Mouse (Mus musculus) neural tube, embryonic 11.5 days (tissue): ENCODE results near the gene Sdc4. TPM values are rescaled to one million over a fixed set of nuclear protein-coding genes. Genes with fewer than 3 reads are reported as not detected.

Experiments
- ATAC-seq: fragments of 200-750 bp; cut with Nextera tagmentation; 2 replicates; pipeline ENCODE4 v1.8.0; 2017; ENCODE audit warnings: moderate number of reproducible peaks, mild to moderate bottlenecking, moderate TSS enrichment, moderate library complexity; ENCODE audit not compliant: insufficient read depth, low FRiP score, low TSS enrichment
- DNase-seq: peaks from one replicate; pipeline ENCODE4 v3.0.0-alpha.2; 2015; ENCODE audit warnings: low spot score
- H3K27ac ChIP-seq: fragments of 300-500 bp; sonication (generic); 2 replicates; pipeline ENCODE4 v1.5.1; 2014; ENCODE audit warnings: low read depth, mild to moderate bottlenecking, low read length
- H3K27me3 ChIP-seq: fragments of 300-500 bp; sonication (generic); 2 replicates; pipeline ENCODE4 v1.6.1; 2014; ENCODE audit warnings: mild to moderate bottlenecking, low read length, mixed read lengths; ENCODE audit not compliant: control insufficient read depth, insufficient read depth
- H3K36me3 ChIP-seq: fragments of 300-500 bp; sonication (generic); 2 replicates; pipeline ENCODE4 v1.6.1; 2014; ENCODE audit warnings: mild to moderate bottlenecking, low read length, moderate library complexity, mixed read lengths; ENCODE audit not compliant: control insufficient read depth, insufficient read depth
- H3K4me1 ChIP-seq: fragments of 300-500 bp; sonication (generic); 2 replicates; pipeline ENCODE4 v1.6.1; 2014; ENCODE audit warnings: low read length, mixed read lengths; ENCODE audit not compliant: control insufficient read depth, insufficient read depth
- H3K4me2 ChIP-seq: fragments of 300-500 bp; sonication (generic); 2 replicates; pipeline ENCODE4 v1.6.1; 2014; ENCODE audit warnings: low read depth, mild to moderate bottlenecking, moderate library complexity
- H3K4me3 ChIP-seq: fragments of 300-500 bp; sonication (generic); 2 replicates; pipeline ENCODE4 v1.5.1; 2014; ENCODE audit warnings: low read depth, low read length
- H3K9ac ChIP-seq: fragments of 300-500 bp; sonication (generic); 2 replicates; pipeline ENCODE4 v1.6.1; 2014; ENCODE audit warnings: mild to moderate bottlenecking, low read length
- H3K9me3 ChIP-seq: fragments of 300-500 bp; sonication (generic); 2 replicates; pipeline ENCODE4 v1.6.1; 2016; ENCODE audit warnings: low read length; ENCODE audit not compliant: control insufficient read depth
- WGBS: fragments of 180-500 bp; shearing (Covaris S2); extraction: QIAGEN DNeasy Blood & Tissue Kit; methylation state at CpG from one replicate; pipeline ENCODE4 v1.1.7; 2014; 5-methylcytosine and 5-hydroxymethylcytosine counted together
- polyA plus RNA-seq: library from polyadenylated mRNA; unstranded; fragments of >200 nt; fragmentation: Nextera tagmentation; extraction: Ambion mirVana; gene quantifications from 2 replicates; pipeline ENCODE4 v1.2.1, GENCODE M21; 2014

Gene Sdc4
- polyA plus RNA-seq, 1 experiment from 2014 or later: 11.5 TPM

DNA sequence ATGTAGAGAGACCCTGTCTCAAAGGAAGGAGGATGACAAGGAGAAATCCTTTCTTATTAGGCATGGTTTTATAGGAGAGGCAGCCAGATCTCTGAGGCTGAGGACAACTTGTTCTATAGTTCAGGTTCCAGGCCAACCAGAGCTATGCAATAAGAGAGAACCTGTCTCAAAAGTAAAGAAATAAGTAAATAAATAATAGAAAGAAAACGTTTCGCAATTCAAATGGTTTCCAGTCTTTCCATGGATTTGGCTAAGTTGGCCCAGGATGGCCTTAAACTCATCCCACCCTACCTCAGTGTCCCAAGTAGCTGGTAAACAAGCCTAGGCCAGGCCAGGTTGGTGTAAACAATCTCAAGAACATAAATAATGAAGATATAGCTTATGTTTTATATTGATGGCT lies 1.0 kb upstream of the Sdc4 start:
- Histone ChIP-seq H3K4me1 (peaks cover 6% of the 10 kb centered on the region; the same call in 1 of the 2 replicates), H3K9ac (no peak overlapping the region), H3K4me3 (no peak overlapping the region), H3K36me3 (no peaks in the 10 kb centered on the region), H3K4me2 (no peak overlapping the region), H3K27ac (no peak overlapping the region), H3K9me3 (no peaks in the 10 kb centered on the region), H3K27me3 (peaks cover 3% of the 10 kb centered on the region)
- WGBS: 79% methylated on average over 2 of the region's 2 CpGs
- ATAC-seq (no peak), DNase-seq (no peak)

DNA sequence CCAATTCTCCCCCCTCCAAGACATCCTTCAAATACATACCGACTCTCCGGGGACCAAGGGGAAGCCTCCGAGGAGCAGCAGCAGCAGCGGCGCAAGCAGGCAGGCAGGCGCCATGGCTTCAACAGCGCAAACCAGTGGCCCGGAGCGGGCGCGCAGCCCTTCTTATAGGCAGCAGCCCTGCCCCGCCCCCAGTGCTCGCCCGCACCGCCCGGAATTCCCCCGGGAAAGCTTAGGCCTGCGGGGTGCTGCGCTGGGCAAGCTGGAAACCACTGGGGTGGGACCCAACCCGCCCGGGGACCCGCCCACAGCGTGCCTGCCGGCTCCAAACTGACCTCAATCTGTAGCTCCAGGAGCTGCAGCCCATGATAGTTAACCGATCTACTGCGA lies 643 bp downstream of the Sdc4 start:
- peak; percentile 83 for DNase-seq
- Histone ChIP-seq H3K4me1 (peaks cover 6% of the 10 kb centered on the region; the same call in 1 of the 2 replicates), H3K4me2 (peak overlapping the region; percentile 84), H3K4me3 (peak overlapping the region; percentile 47), H3K9me3 (no peaks in the 10 kb centered on the region), H3K27ac (no peak overlapping the region), H3K36me3 (no peaks in the 10 kb centered on the region), H3K9ac (peak overlapping the region; percentile 56), H3K27me3 (peaks cover 3% of the 10 kb centered on the region)
- WGBS: under 1% methylated on average over 26 of the region's 26 CpGs
- peak; percentile 91 for ATAC-seq

DNA sequence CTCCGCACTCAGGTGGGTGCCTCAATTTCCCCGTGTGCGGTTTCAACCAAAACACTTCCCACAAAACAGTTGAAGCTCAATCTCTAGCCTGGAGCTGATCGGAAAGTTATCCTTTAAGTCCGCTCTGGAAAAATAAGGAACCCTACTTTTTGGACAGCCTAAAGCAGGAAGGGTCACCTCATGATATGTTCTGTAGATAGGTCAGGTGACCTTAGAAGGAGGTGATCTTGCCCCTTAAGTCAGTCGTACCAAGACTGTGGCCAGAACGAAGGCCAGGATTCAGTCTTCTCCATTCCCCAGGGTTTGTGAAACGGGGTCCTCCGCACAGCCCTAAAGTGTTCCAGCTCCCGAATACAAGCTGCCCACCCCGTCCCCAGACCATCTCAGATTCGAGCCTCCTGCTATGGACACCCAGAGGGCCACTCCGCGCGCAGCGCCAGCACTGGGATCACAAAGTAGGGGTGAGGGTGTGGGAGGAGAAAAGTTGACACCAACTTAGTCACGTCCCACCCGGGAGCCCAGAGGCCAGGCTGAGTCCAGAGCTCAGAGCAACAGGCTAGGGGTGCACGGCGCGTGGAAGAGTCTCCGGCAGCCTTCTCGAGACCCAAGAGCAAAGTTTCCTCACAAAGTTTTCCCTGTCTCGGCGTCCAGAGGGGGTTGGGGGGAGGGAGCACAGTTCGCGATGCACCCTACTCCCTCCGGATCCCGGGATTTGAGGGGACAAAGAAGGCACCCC lies 1.2 kb downstream of the Sdc4 start:
- peak overlapping the region; percentile 56 for H3K9ac ChIP-seq
- no peak for DNase-seq
- H3K9me3 ChIP-seq: no peaks in the 10 kb centered on the region
- 2% methylated on average over 29 of the region's 29 CpGs for WGBS
- H3K4me1 ChIP-seq: peaks cover 6% of the 10 kb centered on the region; the same call in 1 of the 2 replicates
- H3K4me3 ChIP-seq: peak overlapping the region; percentile 47
- H3K36me3 ChIP-seq: no peaks in the 10 kb centered on the region
- H3K4me2 ChIP-seq: peak overlapping the region; percentile 84
- peak; percentile 45 for ATAC-seq
- no peak overlapping the region for H3K27ac ChIP-seq
- peaks cover 3% of the 10 kb centered on the region for H3K27me3 ChIP-seq

DNA sequence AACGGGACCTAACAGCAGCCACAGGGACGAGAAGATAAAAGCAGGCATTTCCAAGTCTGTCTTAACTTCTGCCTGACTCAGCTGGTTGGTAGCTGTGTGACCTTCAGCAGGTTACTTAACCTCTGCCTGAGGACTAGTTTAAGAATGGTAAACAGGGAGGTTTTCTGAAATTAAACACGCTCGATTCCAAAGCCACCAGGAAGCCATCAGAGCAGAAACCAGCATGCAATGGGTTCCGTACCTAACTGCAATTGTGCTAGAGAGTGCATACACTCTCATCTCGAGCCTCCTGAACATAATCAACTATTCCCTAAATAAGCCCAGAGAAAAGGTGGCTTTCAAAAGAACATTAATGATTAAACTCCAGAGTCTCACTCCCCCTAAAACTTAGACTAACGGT lies 2.0 kb downstream of the Sdc4 start:
- H3K36me3 ChIP-seq: no peaks in the 10 kb centered on the region
- no peak overlapping the region for H3K4me3 ChIP-seq
- no peak for DNase-seq
- no peak for ATAC-seq
- 27% methylated on average over 7 of the region's 7 CpGs for WGBS
- H3K4me2 ChIP-seq: peak overlapping the region; percentile 84; the same call in 1 of the 2 replicates
- H3K9me3 ChIP-seq: no peaks in the 10 kb centered on the region
- peaks cover 6% of the 10 kb centered on the region; the same call in 1 of the 2 replicates for H3K4me1 ChIP-seq
- H3K9ac ChIP-seq: 0 out of 2 replicates have a peak overlapping the region, but pooled peaks have one; percentile 56
- H3K27ac ChIP-seq: no peak overlapping the region
- H3K27me3 ChIP-seq: peaks cover 3% of the 10 kb centered on the region

DNA sequence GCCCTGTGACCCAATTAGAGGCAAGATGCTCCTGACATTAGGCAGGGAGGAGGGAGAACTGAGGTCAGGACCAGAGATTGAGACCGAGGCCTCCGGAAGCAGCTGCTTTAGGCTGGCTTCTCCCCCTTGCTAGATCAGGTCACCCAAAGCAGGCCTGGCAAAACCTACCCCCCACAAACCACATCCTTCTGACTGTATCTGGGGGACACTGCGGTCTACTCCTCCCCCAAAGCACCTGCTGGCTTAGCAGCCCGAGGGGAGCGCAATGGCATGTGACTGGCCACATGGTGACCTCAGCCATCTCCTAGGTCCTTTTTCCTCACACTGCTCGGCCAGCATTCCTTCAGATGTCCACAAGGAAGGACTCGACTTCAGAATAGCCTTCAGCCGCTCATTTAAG lies 2.5 kb downstream of the Sdc4 start:
- Histone ChIP-seq H3K27me3 (peaks cover 3% of the 10 kb centered on the region), H3K9ac (no peak overlapping the region), H3K36me3 (no peaks in the 10 kb centered on the region), H3K4me2 (no peak overlapping the region), H3K27ac (no peak overlapping the region), H3K4me3 (no peak overlapping the region), H3K9me3 (no peaks in the 10 kb centered on the region), H3K4me1 (peaks cover 6% of the 10 kb centered on the region; the same call in 1 of the 2 replicates)
- ATAC-seq: no peak
- no peak for DNase-seq
- 30% methylated on average over 8 of the region's 8 CpGs for WGBS

DNA sequence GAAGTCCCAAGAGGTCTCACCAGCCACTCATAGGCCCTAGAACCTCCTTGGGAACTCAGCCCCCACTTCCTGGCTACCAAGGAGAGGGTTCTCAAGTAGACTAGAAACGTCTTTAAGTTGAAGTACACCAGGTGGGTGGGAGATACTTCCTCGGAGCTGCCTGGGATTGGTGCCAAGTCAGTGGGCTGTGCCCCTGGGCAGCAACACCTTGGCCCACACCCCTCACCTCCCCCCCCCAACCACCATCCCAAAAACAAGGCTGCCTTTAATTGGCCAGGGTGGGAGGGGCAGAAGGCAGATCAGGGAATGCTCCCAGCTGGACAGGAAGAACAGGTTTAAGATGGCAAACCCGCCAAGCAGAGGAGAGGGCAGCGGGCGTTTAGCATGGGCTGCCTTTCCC lies 3.4 kb downstream of the Sdc4 start:
- WGBS: 79% methylated on average over 5 of the region's 5 CpGs
- peaks cover 3% of the 10 kb centered on the region for H3K27me3 ChIP-seq
- ATAC-seq: no peak

DNA sequence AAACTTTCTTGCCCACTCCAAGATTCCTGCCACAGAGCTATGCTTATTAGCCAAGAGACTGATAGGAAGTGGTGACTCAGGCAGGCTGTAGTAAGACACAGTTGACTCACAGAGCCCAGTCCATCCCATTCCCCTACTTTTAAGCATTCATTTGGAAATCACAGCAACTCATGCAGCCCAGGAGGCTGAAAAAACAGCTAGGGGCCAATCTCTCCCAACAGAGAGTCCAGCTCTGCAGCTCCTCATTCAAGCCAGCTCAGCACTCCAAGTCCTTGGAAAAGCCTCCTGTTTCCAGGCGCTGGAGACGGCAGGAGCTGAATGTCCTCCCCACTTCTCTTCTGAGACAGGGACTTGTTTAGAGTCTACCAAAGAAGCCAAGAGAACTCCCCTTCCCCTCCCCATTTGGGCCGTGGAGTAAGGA lies 4.7 kb downstream of the Sdc4 start:
- H3K4me1 ChIP-seq: peaks cover 6% of the 10 kb centered on the region; the same call in 1 of the 2 replicates
- H3K9me3 ChIP-seq: no peaks in the 10 kb centered on the region
- H3K9ac ChIP-seq: no peak overlapping the region
- H3K36me3 ChIP-seq: no peaks in the 10 kb centered on the region
- ATAC-seq (no peak), DNase-seq (no peak)
- no peak overlapping the region for H3K4me3 ChIP-seq
- H3K27me3 ChIP-seq: peaks cover 3% of the 10 kb centered on the region
- 77% methylated on average over 3 of the region's 3 CpGs for WGBS
- no peak overlapping the region for H3K27ac ChIP-seq
- H3K4me2 ChIP-seq: no peak overlapping the region

More for the DNA sequence above, 3.4 kb downstream of the Sdc4 start:
- no peak overlapping the region for H3K27ac ChIP-seq
- H3K9ac ChIP-seq: no peak overlapping the region
- no peak overlapping the region for H3K4me3 ChIP-seq
- H3K4me2 ChIP-seq: no peak overlapping the region
- H3K36me3 ChIP-seq: no peaks in the 10 kb centered on the region
- H3K9me3 ChIP-seq: no peaks in the 10 kb centered on the region
- no peak for DNase-seq
- peaks cover 6% of the 10 kb centered on the region; the same call in 1 of the 2 replicates for H3K4me1 ChIP-seq

DNA sequence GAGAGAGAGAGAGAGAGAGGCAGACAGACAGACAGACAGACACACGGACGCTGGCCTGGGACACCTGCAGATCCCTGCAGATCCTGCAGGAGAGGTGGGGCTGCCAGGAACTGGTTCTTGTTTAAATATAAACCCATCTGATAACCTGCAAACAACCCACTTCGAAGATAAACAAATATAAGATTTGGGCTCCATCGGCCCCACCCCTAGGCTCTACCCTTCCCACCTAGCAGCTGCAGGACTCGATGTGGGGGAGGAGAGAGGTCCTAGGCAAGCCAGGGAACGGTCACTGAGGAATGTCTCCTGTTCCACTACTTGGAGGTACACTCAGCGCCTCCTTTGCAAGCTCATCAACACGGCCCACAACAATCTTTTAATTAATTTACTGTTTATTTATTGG lies 5.4 kb downstream of the Sdc4 start:
- H3K4me3 ChIP-seq: no peak overlapping the region
- H3K4me2 ChIP-seq: no peak overlapping the region
- H3K9ac ChIP-seq: no peak overlapping the region
- peaks cover 6% of the 10 kb centered on the region; the same call in 1 of the 2 replicates for H3K4me1 ChIP-seq
- 57% methylated on average over 8 of the region's 8 CpGs for WGBS
- H3K9me3 ChIP-seq: no peaks in the 10 kb centered on the region
- no peak overlapping the region for H3K27ac ChIP-seq
- no peak for DNase-seq
- ATAC-seq: no peak
- H3K27me3 ChIP-seq: peaks cover 3% of the 10 kb centered on the region
- no peaks in the 10 kb centered on the region for H3K36me3 ChIP-seq

DNA sequence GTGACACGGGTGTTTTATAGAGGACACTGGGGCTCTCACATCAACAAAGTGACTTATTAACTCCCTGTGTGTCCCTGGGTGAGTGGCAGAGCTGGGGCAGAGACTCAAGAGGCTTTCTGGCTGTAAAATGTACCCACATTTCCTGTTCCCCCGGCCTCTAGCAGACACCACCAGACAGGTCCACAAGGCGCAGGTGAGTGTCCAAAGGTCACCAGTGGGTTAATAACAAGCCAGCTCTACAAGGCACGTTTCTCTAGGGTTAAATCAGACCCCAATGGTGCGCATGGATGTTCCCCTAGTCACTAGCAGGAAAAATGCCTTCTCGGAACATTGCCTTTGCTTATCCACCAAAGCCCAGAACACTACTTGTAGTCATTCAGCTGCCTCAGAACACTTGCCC lies 6.0 kb downstream of the Sdc4 start:
- DNase-seq: no peak
- 74% methylated on average over 6 of the region's 6 CpGs for WGBS

More for the DNA sequence above, 6.0 kb downstream of the Sdc4 start:
- Histone ChIP-seq H3K9ac (no peak overlapping the region), H3K9me3 (no peaks in the 10 kb centered on the region), H3K4me3 (no peak overlapping the region), H3K27ac (no peak overlapping the region), H3K4me1 (peaks cover 6% of the 10 kb centered on the region; the same call in 1 of the 2 replicates), H3K4me2 (no peak overlapping the region), H3K36me3 (no peaks in the 10 kb centered on the region), H3K27me3 (peaks cover 3% of the 10 kb centered on the region)
- no peak for ATAC-seq
